Mouse (Mus musculus) intestine, embryonic 16.5 days (tissue): Measurements from ENCODE around the gene Prmt3. TPM values are rescaled to one million over a fixed set of nuclear protein-coding genes. Genes with fewer than 3 reads are reported as not detected.

Experiments used
- ATAC-seq: fragments of 200-750 bp; cut with Nextera tagmentation; 2 replicates; pipeline ENCODE4 v1.8.0; 2017; ENCODE audit warnings: moderate TSS enrichment, moderate library complexity
- H3K27ac ChIP-seq: fragments of 300-500 bp; sonication (generic); 2 replicates; pipeline ENCODE4 v1.5.1; 2014; ENCODE audit warnings: mild to moderate bottlenecking, low read length
- H3K27me3 ChIP-seq: fragments of 300-500 bp; sonication (generic); replicated peaks from 2 replicates; pipeline ENCODE4 v1.6.1; 2014; ENCODE audit warnings: low read length, control low read depth, mixed read lengths; ENCODE audit not compliant: control insufficient read depth, insufficient read depth
- H3K36me3 ChIP-seq: fragments of 300-500 bp; sonication (generic); 2 replicates; pipeline ENCODE4 v1.6.1; 2014; ENCODE audit warnings: low read length, control low read depth; ENCODE audit not compliant: control insufficient read depth, insufficient read depth
- H3K4me1 ChIP-seq: fragments of 300-500 bp; sonication (generic); 2 replicates; pipeline ENCODE4 v1.6.1; 2014; ENCODE audit warnings: low read length, control low read depth, mixed read lengths; ENCODE audit not compliant: control insufficient read depth, insufficient read depth
- H3K4me2 ChIP-seq: fragments of 300-500 bp; sonication (generic); 2 replicates; pipeline ENCODE4 v1.6.1; 2014; ENCODE audit warnings: low read depth, low read length, control low read depth
- H3K4me3 ChIP-seq: fragments of 300-500 bp; sonication (generic); 2 replicates; pipeline ENCODE4 v1.5.1; 2014; ENCODE audit warnings: mild to moderate bottlenecking, low read length
- H3K9ac ChIP-seq: fragments of 300-500 bp; sonication (generic); 2 replicates; pipeline ENCODE4 v1.6.1; 2014; ENCODE audit warnings: low read depth, low read length
- H3K9me3 ChIP-seq: fragments of 300-500 bp; sonication (generic); 2 replicates; pipeline ENCODE4 v1.6.1; 2016; ENCODE audit warnings: low read length, control low read depth; ENCODE audit not compliant: control insufficient read depth
- WGBS: fragments of 180-500 bp; shearing (Covaris S2); extraction: QIAGEN DNeasy Blood & Tissue Kit; methylation state at CpG from one replicate; pipeline ENCODE4 v1.1.7; 2014; 5-methylcytosine and 5-hydroxymethylcytosine counted together
- polyA plus RNA-seq: library from polyadenylated mRNA; unstranded; fragments of >200 nt; fragmentation: Nextera tagmentation; extraction: Ambion mirVana; gene quantifications from 2 replicates; pipeline ENCODE4 v1.2.1, GENCODE M21; 2015

Prmt3 gene
- polyA plus RNA-seq, 1 experiment from 2014 or later = 45.4 TPM

DNA sequence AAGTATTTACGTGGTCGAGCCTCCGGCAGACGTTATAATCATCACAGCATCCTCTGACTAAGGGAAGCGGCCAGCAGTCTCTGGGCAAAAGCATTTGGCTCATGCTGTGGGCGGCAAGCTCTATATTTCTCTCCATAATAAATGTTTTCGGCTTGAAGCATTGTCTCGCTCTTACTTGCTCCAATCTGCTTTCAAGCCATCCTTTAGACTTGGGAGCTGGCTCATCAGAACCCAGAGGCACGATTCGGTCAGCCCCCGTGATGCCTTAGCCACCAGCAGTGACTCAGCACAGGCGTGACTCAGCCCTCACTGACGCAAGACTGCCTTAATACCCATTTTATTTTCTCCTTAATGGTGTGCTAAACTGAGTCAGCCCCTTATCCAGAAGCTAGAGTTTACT lies 15.5 kb upstream of the Prmt3 start:
- H3K4me1 ChIP-seq = 0 out of 2 replicates have a peak, but pooled peaks cover 3% of the 10 kb centered on the region
- H3K27me3 ChIP-seq = no peaks in the 10 kb centered on the region
- ATAC-seq = no peak
- no peak overlapping the region for H3K9ac ChIP-seq
- no peaks in the 10 kb centered on the region for H3K9me3 ChIP-seq
- H3K4me2 ChIP-seq = no peak overlapping the region
- H3K27ac ChIP-seq = no peak overlapping the region
- H3K4me3 ChIP-seq = no peak overlapping the region
- no peaks in the 10 kb centered on the region for H3K36me3 ChIP-seq
- whole genome bisulfite sequencing = 78% methylated on average over 13 of the region's 13 CpGs

- H3K27ac ChIP-seq = no peak overlapping the region
- H3K4me2 ChIP-seq = no peak overlapping the region
- no peaks in the 10 kb centered on the region for H3K9me3 ChIP-seq
- no peaks in the 10 kb centered on the region for H3K36me3 ChIP-seq
- H3K27me3 ChIP-seq = no peaks in the 10 kb centered on the region
- no peak overlapping the region for H3K9ac ChIP-seq
- H3K4me1 ChIP-seq = 0 out of 2 replicates have a peak, but pooled peaks cover 3% of the 10 kb centered on the region
- no peak overlapping the region for H3K4me3 ChIP-seq
- 46% methylated on average over 10 of the region's 10 CpGs for WGBS
- ATAC-seq = peak; percentile 71
Observed at GRCm38 (mm10) chr7:49764011-49764716, 14.0 kb upstream of the Prmt3 start.

GRCm38 (mm10) chr7:49766166-49766565 lies 12.0 kb upstream of the Prmt3 start:
- Histone ChIP-seq H3K4me3 (no peak overlapping the region), H3K4me2 (no peak overlapping the region), H3K4me1 (0 out of 2 replicates have a peak, but pooled peaks cover 2% of the 10 kb centered on the region), H3K36me3 (no peaks in the 10 kb centered on the region), H3K27ac (no peak overlapping the region), H3K9me3 (no peaks in the 10 kb centered on the region), H3K27me3 (no peaks in the 10 kb centered on the region), H3K9ac (no peak overlapping the region)
- WGBS = 87% methylated on average over 7 of the region's 7 CpGs
- no peak for ATAC-seq

DNA sequence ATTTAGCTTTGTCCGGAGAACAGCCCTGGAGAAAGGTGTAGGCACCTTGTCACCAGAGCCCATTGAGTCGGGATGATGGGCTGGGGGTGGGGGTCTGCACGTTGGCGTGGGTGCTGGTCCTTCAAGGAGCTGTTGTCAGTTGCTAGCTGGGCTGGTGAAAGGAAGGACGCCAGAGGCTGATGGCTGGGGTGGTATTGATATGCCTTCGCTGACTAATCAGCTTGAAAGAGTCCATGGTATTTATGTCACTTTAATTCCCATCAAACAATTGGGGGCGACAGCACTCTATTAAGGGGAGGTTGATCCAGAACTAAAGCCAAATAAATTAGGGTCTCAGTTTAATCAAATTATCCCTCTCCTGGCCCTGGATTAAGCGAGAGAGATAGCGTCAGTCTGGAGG lies 9.6 kb upstream of the Prmt3 start:
- ATAC-seq = no peak
- H3K4me3 ChIP-seq = no peak overlapping the region
- 67% methylated on average over 9 of the region's 9 CpGs for WGBS
- no peaks in the 10 kb centered on the region for H3K9me3 ChIP-seq
- H3K27ac ChIP-seq = no peak overlapping the region
- no peaks in the 10 kb centered on the region for H3K27me3 ChIP-seq
- no peaks in the 10 kb centered on the region for H3K36me3 ChIP-seq
- no peaks in the 10 kb centered on the region for H3K4me1 ChIP-seq
- no peak overlapping the region for H3K4me2 ChIP-seq
- no peak overlapping the region for H3K9ac ChIP-seq

DNA sequence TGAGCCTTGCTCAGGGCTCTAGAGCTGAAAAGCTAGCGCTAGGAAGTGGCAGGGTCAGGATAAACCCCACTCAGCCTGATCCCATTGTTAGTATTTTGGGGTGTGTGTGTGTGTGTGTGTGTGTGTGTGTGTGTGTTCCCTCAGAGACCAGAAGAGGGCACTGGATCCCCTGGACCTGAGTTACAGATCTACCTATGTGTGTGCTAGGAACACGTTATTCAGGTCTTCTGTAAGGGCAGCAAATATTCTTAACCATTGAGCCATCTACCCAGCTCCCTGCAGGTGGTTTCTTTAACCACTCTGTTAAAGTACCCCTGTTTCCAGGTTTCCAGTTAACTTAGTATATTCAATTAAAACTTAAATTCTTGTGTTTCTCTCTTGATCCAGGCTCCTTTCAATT lies 3.8 kb upstream of the Prmt3 start:
- Histone ChIP-seq H3K27me3 (no peaks in the 10 kb centered on the region), H3K36me3 (0 out of 2 replicates have a peak, but pooled peaks cover 2% of the 10 kb centered on the region), H3K9ac (no peak overlapping the region), H3K4me2 (no peak overlapping the region), H3K4me1 (peaks cover 4% of the 10 kb centered on the region; the same call in 1 of the 2 replicates), H3K27ac (no peak overlapping the region), H3K9me3 (no peaks in the 10 kb centered on the region), H3K4me3 (no peak overlapping the region)
- no peak for ATAC-seq
- WGBS = 85% methylated on average over 2 of the region's 2 CpGs

GRCm38 (mm10) chr7:49777585-49777984 lies 561 bp upstream of the Prmt3 start:
- no peaks in the 10 kb centered on the region for H3K9me3 ChIP-seq
- WGBS = 55% methylated on average over 3 of the region's 3 CpGs
- H3K4me3 ChIP-seq = no peak overlapping the region

DNA sequence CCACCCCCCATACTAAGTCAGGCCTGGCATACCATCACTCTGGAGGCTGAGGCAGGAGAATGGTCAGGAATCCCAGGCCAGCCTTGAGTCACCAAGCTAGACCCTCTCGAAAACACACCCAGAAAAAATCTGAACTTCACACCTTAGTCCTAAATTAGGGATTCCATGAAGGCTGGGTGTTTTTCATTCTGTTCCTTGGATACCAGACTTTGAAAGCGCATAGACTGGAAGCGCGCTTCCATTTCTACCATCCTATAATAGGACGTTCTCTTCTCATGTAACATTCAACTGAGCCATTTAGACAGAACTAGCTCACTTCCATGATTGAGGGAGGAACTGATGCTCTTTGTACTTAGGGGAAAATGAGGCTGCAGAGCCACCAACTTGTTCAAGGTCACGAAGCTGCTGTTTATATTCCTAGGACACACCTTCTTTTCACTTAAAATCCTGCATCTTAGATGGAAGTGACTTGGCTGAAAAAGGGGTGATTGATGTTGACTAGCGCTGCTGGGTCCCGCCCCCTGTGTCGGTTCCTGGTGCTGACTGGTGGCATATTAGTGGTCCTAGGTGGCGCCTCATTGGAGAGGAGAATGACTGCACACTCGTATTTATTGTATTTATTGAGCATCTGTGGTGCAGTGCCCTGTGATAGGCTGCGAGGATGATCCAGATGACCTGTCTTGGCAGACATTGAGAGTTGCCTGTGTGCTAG lies 914 bp downstream of the Prmt3 start:
- 70% methylated on average over 12 of the region's 12 CpGs for WGBS
- Histone ChIP-seq H3K36me3 (peaks cover 3% of the 10 kb centered on the region), H3K4me2 (peak overlapping the region; percentile 82), H3K27me3 (no peaks in the 10 kb centered on the region), H3K4me3 (peak overlapping the region; percentile 73), H3K27ac (no peak overlapping the region; the same call in 1 of the 2 replicates), H3K4me1 (peaks cover 10% of the 10 kb centered on the region; the same call in 1 of the 2 replicates), H3K9me3 (no peaks in the 10 kb centered on the region), H3K9ac (peak overlapping the region; percentile 88)
- ATAC-seq = peak; percentile 7

More at GRCm38 (mm10) chr7:49777585-49777984, 561 bp upstream of the Prmt3 start:
- Histone ChIP-seq H3K4me1 (peaks cover 10% of the 10 kb centered on the region; the same call in 1 of the 2 replicates), H3K4me2 (no peak overlapping the region), H3K36me3 (peaks cover 5% of the 10 kb centered on the region), H3K9ac (no peak overlapping the region), H3K27me3 (no peaks in the 10 kb centered on the region), H3K27ac (no peak overlapping the region)
- peak; percentile 20 for ATAC-seq

DNA sequence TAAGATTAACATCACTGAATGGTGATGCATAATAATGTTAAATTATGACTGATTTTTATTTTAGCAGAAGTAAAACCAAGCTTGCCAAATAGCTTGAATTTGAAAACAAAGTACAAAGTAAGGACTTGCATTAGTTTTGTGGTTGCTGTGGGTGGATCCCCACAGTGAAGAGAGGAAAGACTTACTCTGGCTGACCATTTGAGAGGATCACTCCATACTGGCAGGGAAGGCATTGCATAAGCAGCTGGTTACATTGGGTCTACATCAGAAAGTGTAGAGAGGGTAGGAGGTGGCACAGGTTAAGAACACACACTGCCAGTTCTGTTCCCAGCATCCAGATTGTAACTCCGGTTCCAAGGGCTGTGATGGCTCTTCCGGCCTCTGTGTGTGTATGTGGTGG lies 4.9 kb downstream of the Prmt3 start:
- Histone ChIP-seq H3K27ac (no peak overlapping the region), H3K4me2 (no peak overlapping the region), H3K27me3 (no peaks in the 10 kb centered on the region), H3K9me3 (no peaks in the 10 kb centered on the region), H3K9ac (no peak overlapping the region), H3K4me1 (peaks cover 10% of the 10 kb centered on the region; the same call in 1 of the 2 replicates), H3K4me3 (no peak overlapping the region), H3K36me3 (peaks cover 3% of the 10 kb centered on the region)
- 95% methylated on average over 2 of the region's 2 CpGs for WGBS
- ATAC-seq = no peak

GRCm38 (mm10) chr7:49785141-49785540 lies 7.0 kb downstream of the Prmt3 start:
- ATAC-seq = no peak
- Histone ChIP-seq H3K4me3 (no peak overlapping the region), H3K27me3 (no peaks in the 10 kb centered on the region), H3K4me1 (no peaks in the 10 kb centered on the region), H3K4me2 (no peak overlapping the region), H3K36me3 (peaks cover 3% of the 10 kb centered on the region), H3K27ac (no peak overlapping the region), H3K9ac (no peak overlapping the region), H3K9me3 (no peaks in the 10 kb centered on the region)
- 95% methylated on average over 7 of the region's 7 CpGs for WGBS
